7 mouse cellular contexts compared by ENCODE assay signal in the genomic region with DNA sequence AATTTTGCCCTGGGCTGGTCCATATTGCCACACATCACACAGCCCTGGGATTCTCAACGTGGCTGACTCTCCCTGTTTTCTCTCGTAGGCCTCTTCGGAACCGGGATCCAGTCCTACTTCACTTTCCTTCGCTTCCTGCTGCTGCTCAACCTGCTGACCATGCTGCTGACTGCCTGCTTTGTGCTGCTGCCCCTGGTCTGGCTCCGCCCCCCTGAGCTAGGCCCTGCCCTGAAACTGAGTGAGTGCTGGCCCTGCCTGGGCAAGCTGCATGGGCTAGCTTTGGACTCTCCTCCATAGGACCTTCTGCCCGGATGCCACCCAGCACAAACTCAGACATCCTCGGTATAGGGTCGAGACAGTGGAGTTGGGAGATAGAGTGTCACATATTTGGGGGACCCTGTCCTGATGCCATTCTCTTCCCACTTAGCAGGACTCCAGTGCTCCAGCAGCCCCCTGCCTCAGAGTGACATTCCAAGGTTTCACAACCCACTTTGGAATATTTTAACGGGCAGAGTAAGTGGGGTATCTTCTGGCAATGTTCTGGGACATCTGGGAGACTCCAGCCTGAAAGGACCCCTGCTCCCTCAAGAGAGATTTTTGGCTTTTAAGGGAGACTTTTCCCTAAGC. TPM values are rescaled to one million over a fixed set of nuclear protein-coding genes. Genes with fewer than 3 reads are reported as not detected.
DNase-seq lines count a peak whose midpoint lies in the region; ATAC-seq and TF ChIP-seq lines count a peak whose summit lies in the region.

No protein-coding gene starts in this region.

- peaks cover 27% of the 10 kb centered on the region for H3K4me1 ChIP-seq in forebrain, embryonic 13.5 days
- H3K4me1 ChIP-seq in intestine, embryonic 15.5 days (replicated peaks), result peaks cover 44% of the 10 kb centered on the region
- H3K4me1 ChIP-seq in liver, postnatal 0 days (ENCODE audit: insufficient read depth), result peaks cover 11% of the 10 kb centered on the region
- peaks cover 5% of the 10 kb centered on the region; the same call in 1 of the 2 replicates for H3K4me1 ChIP-seq in spleen, adult 2 months (ENCODE audit: control insufficient read depth, insufficient read depth, insufficient read length)
- peaks cover 5% of the 10 kb centered on the region; the same call in 1 of the 2 replicates for H3K4me1 ChIP-seq in cerebellum, adult 2 months (ENCODE audit: control insufficient read depth, insufficient read depth, low read length)

- 37% methylated on average over 10 of the region's 10 CpGs for WGBS in forebrain, embryonic 13.5 days
- WGBS in intestine, embryonic 15.5 days, result 48% methylated on average over 10 of the region's 10 CpGs
- 49% methylated on average over 10 of the region's 10 CpGs for WGBS in liver, postnatal 0 days (ENCODE audit: insufficient replicate concordance)
- WGBS in spleen, adult 2 months, result 71% methylated on average over 10 of the region's 10 CpGs
- WGBS in cerebellum, adult 2 months, result 63% methylated on average over 10 of the region's 10 CpGs

- no peaks in the 10 kb centered on the region for H3K9me3 ChIP-seq in forebrain, embryonic 13.5 days (replicated peaks)
- no peaks in the 10 kb centered on the region for H3K9me3 ChIP-seq in intestine, embryonic 15.5 days
- H3K9me3 ChIP-seq in liver, postnatal 0 days (ENCODE audit: low read length), result no peaks in the 10 kb centered on the region

- DNase-seq in embryo, embryonic 10.5 days (ENCODE audit: low spot score), result peak; percentile 50
- DNase-seq in liver, postnatal 0 days, result peak; percentile 78
- DNase-seq in spleen, adult 2 months (ENCODE audit: low read depth in 1 of 2, low spot score in 2 of 2), result peak in 1 of 2 experiments; percentile 49
- no peak for DNase-seq in cerebellum, adult 2 months
- no peak for DNase-seq in gastrocnemius, postnatal 4 days (ENCODE audit: low spot score in 2 of 2)

- TF ChIP-seq CTCF in liver, postnatal 0 days (IDR thresholded peaks at IDR 0.05; ENCODE audit: low read depth), result no peak
- TF ChIP-seq CTCF in spleen, adult 2 months (IDR thresholded peaks at IDR 0.05; ENCODE audit: extremely low read depth, insufficient read depth, insufficient read length, insufficient replicate concordance), result no peak
- no peak for TF ChIP-seq CTCF in cerebellum, adult 2 months (IDR thresholded peaks at IDR 0.05; ENCODE audit: borderline replicate concordance, insufficient read depth, low read depth, low read length)

- TF ChIP-seq EP300 in liver, postnatal 0 days (IDR thresholded peaks at IDR 0.05; ENCODE audit: low read depth), result no peak

- peak; percentile 13; the same call in 1 of the 2 replicates for ATAC-seq in forebrain, embryonic 13.5 days
- no peak for ATAC-seq in intestine, embryonic 15.5 days
- no peak for ATAC-seq in liver, postnatal 0 days

- no peak for TF ChIP-seq POLR2A in spleen, adult 2 months (IDR thresholded peaks at IDR 0.05; ENCODE audit: low read depth, low read length)
- TF ChIP-seq POLR2A in cerebellum, adult 2 months (IDR thresholded peaks at IDR 0.05; ENCODE audit: borderline replicate concordance, insufficient read depth, low read length), result no peak

- no peak overlapping the region for H3K27ac ChIP-seq in forebrain, embryonic 13.5 days
- no peak overlapping the region for H3K27ac ChIP-seq in intestine, embryonic 15.5 days
- peak overlapping the region; percentile 97 for H3K27ac ChIP-seq in liver, postnatal 0 days (ENCODE audit: low read depth)
- H3K27ac ChIP-seq in spleen, adult 2 months (ENCODE audit: insufficient read depth, low read length), result peak overlapping the region; percentile 99
- no peak overlapping the region for H3K27ac ChIP-seq in cerebellum, adult 2 months (ENCODE audit: insufficient read depth, low read length)

- peak overlapping the region; percentile 30 for H3K4me3 ChIP-seq in forebrain, embryonic 13.5 days
- peak overlapping the region; percentile 30; the same call in 1 of the 2 replicates for H3K4me3 ChIP-seq in intestine, embryonic 15.5 days (replicated peaks)
- peak overlapping the region; percentile 82 for H3K4me3 ChIP-seq in liver, postnatal 0 days (ENCODE audit: low read depth, low read length)
- H3K4me3 ChIP-seq in spleen, adult 2 months (ENCODE audit: extremely low read depth, insufficient read depth, insufficient read length), result no peak overlapping the region; the same call in 1 of the 2 replicates
- H3K4me3 ChIP-seq in cerebellum, adult 2 months (replicated peaks; ENCODE audit: insufficient read depth, low read depth, low read length), result no peak overlapping the region

- peak overlapping the region; percentile 60 for H3K4me2 ChIP-seq in forebrain, embryonic 13.5 days
- H3K4me2 ChIP-seq in intestine, embryonic 15.5 days (replicated peaks), result peak overlapping the region; percentile 89
- H3K4me2 ChIP-seq in liver, postnatal 0 days (ENCODE audit: low read depth, low read length), result peak overlapping the region; percentile 97

- no peaks in the 10 kb centered on the region for H3K36me3 ChIP-seq in forebrain, embryonic 13.5 days (ENCODE audit: poor library complexity, severe bottlenecking)
- H3K36me3 ChIP-seq in intestine, embryonic 15.5 days, result no peaks in the 10 kb centered on the region
- H3K36me3 ChIP-seq in liver, postnatal 0 days (replicated peaks; ENCODE audit: insufficient read depth, low read length), result peaks cover 29% of the 10 kb centered on the region
- peaks cover 6% of the 10 kb centered on the region for H3K36me3 ChIP-seq in spleen, adult 2 months (ENCODE audit: control insufficient read depth, insufficient read depth, low read length)

- H3K27me3 ChIP-seq in forebrain, embryonic 13.5 days, result peaks cover 59% of the 10 kb centered on the region
- H3K27me3 ChIP-seq in intestine, embryonic 15.5 days (replicated peaks), result 0 out of 2 replicates have a peak, but pooled peaks cover 3% of the 10 kb centered on the region
- H3K27me3 ChIP-seq in liver, postnatal 0 days (ENCODE audit: insufficient read depth, low read length), result no peaks in the 10 kb centered on the region
- H3K27me3 ChIP-seq in spleen, adult 2 months (ENCODE audit: control insufficient read depth, insufficient read depth, low read length), result no peaks in the 10 kb centered on the region
- peaks cover 5% of the 10 kb centered on the region; the same call in 1 of the 2 replicates for H3K27me3 ChIP-seq in cerebellum, adult 2 months (ENCODE audit: control insufficient read depth, insufficient read depth, low read length)

- H3K9ac ChIP-seq in forebrain, embryonic 13.5 days, result no peak overlapping the region
- H3K9ac ChIP-seq in intestine, embryonic 15.5 days, result peak overlapping the region; percentile 34
- peak overlapping the region; percentile 89 for H3K9ac ChIP-seq in liver, postnatal 0 days (replicated peaks)

RNA-seq across cellular contexts. Expression of a gene that starts 1.8 kb away (rescaled TPM):
- 1.8 and 2.1 TPM in 2 replicates for polyA plus RNA-seq in forebrain, embryonic 13.5 days (2015; fragmentation: Nextera tagmentation; extraction: Ambion mirVana)
- polyA plus RNA-seq in intestine, embryonic 15.5 days (2015; fragmentation: Nextera tagmentation; extraction: Ambion mirVana), result 28.3 and 34.7 TPM in 2 replicates
- 19.0 and 20.2 TPM in 2 replicates for polyA plus RNA-seq in liver, postnatal 0 days (2015; fragmentation: Nextera tagmentation; extraction: Ambion mirVana)
- 119 and 136 TPM in 2 replicates for polyA plus RNA-seq in spleen, adult 2 months (2012; rRNA removed)
- 10.9 and 13.7 TPM in 2 replicates for polyA plus RNA-seq in cerebellum, adult 2 months (2012; rRNA removed)
- total RNA-seq in gastrocnemius, postnatal 4 days (2021), result 10 to 100 TPM; 17.9 to 25.2 TPM

RNA-seq across cellular contexts. Expression of a gene that starts 1.9 kb away (rescaled TPM):
- 0.45 and 0.52 TPM in 2 replicates for polyA plus RNA-seq in forebrain, embryonic 13.5 days (2015; fragmentation: Nextera tagmentation; extraction: Ambion mirVana)
- polyA plus RNA-seq in intestine, embryonic 15.5 days (2015; fragmentation: Nextera tagmentation; extraction: Ambion mirVana), result 6.6 and 7.7 TPM in 2 replicates
- 6.3 and 6.8 TPM in 2 replicates for polyA plus RNA-seq in liver, postnatal 0 days (2015; fragmentation: Nextera tagmentation; extraction: Ambion mirVana)
- 90.1 and 127 TPM in 2 replicates for polyA plus RNA-seq in spleen, adult 2 months (2012; rRNA removed)
- 0.17 and 0.29 TPM in 2 replicates for polyA plus RNA-seq in cerebellum, adult 2 months (2012; rRNA removed)
- total RNA-seq in gastrocnemius, postnatal 4 days (2021), result 1 to 10 TPM; 1.8 to 2.0 TPM

RNA-seq across cellular contexts. Expression of a gene that starts 13.7 kb away (rescaled TPM):
- polyA plus RNA-seq in forebrain, embryonic 13.5 days (2015; fragmentation: Nextera tagmentation; extraction: Ambion mirVana), result not detected in 2 replicates
- polyA plus RNA-seq in intestine, embryonic 15.5 days (2015; fragmentation: Nextera tagmentation; extraction: Ambion mirVana), result 1.1 and 1.2 TPM in 2 replicates
- polyA plus RNA-seq in liver, postnatal 0 days (2015; fragmentation: Nextera tagmentation; extraction: Ambion mirVana), result 32.7 and 33.8 TPM in 2 replicates
- polyA plus RNA-seq in spleen, adult 2 months (2012; rRNA removed), result 7.6 and 7.9 TPM in 2 replicates
- 0.16 TPM in 1 of 2 replicates, not detected in the other for polyA plus RNA-seq in cerebellum, adult 2 months (2012; rRNA removed)
- not detected for total RNA-seq in gastrocnemius, postnatal 4 days (2021)

RNA-seq across cellular contexts. Expression of a gene that starts 25.7 kb away (rescaled TPM):
- polyA plus RNA-seq in forebrain, embryonic 13.5 days (2015; fragmentation: Nextera tagmentation; extraction: Ambion mirVana), result 0.36 and 0.49 TPM in 2 replicates
- 0.26 and 0.38 TPM in 2 replicates for polyA plus RNA-seq in intestine, embryonic 15.5 days (2015; fragmentation: Nextera tagmentation; extraction: Ambion mirVana)
- 0.33 and 0.48 TPM in 2 replicates for polyA plus RNA-seq in liver, postnatal 0 days (2015; fragmentation: Nextera tagmentation; extraction: Ambion mirVana)
- 0.25 TPM in 1 of 2 replicates, not detected in the other for polyA plus RNA-seq in spleen, adult 2 months (2012; rRNA removed)
- polyA plus RNA-seq in cerebellum, adult 2 months (2012; rRNA removed), result 0.78 and 0.93 TPM in 2 replicates
- total RNA-seq in gastrocnemius, postnatal 4 days (2021), result 1 to 10 TPM; 3.3 to 3.6 TPM

RNA-seq across cellular contexts. Expression of a gene that starts 25.7 kb away (rescaled TPM):
- polyA plus RNA-seq in forebrain, embryonic 13.5 days (2015; fragmentation: Nextera tagmentation; extraction: Ambion mirVana), result 15.9 and 17.4 TPM in 2 replicates
- polyA plus RNA-seq in intestine, embryonic 15.5 days (2015; fragmentation: Nextera tagmentation; extraction: Ambion mirVana), result 135 and 151 TPM in 2 replicates
- polyA plus RNA-seq in liver, postnatal 0 days (2015; fragmentation: Nextera tagmentation; extraction: Ambion mirVana), result 60.6 and 62.2 TPM in 2 replicates
- polyA plus RNA-seq in spleen, adult 2 months (2012; rRNA removed), result 188 and 245 TPM in 2 replicates
- 14.0 and 14.7 TPM in 2 replicates for polyA plus RNA-seq in cerebellum, adult 2 months (2012; rRNA removed)
- total RNA-seq in gastrocnemius, postnatal 4 days (2021), result 10 to 100 TPM; 87.9 to 88.6 TPM

Comparison
In these comparisons a context has a peak if more than half of its experiments do, and no peak if none do; other contexts are left out.
1. DNase-seq: peak in embryo, embryonic 10.5 days (single experiment) and liver, postnatal 0 days (single experiment); none in cerebellum, adult 2 months (0 of 2) and gastrocnemius, postnatal 4 days (0 of 2).
2. H3K27ac ChIP-seq: peak in liver, postnatal 0 days (single experiment) and spleen, adult 2 months (single experiment); none in forebrain, embryonic 13.5 days (single experiment), intestine, embryonic 15.5 days (single experiment) and cerebellum, adult 2 months (single experiment).
3. H3K4me3 ChIP-seq: peak in forebrain, embryonic 13.5 days (single experiment), intestine, embryonic 15.5 days (single experiment) and liver, postnatal 0 days (single experiment); none in spleen, adult 2 months (single experiment) and cerebellum, adult 2 months (single experiment).
4. RNA of a gene that starts 1.9 kb away (polyA plus RNA-seq): 90.1 to 127 TPM in spleen, adult 2 months; 6.3 to 6.8 TPM in liver, postnatal 0 days, 6.6 to 7.7 TPM in intestine, embryonic 15.5 days, 0.45 to 0.52 TPM in forebrain, embryonic 13.5 days and 0.17 to 0.29 TPM in cerebellum, adult 2 months; every median in the first group is over 10 times any median in the second.
5. Peak in every context shown above with its lines, with median percentiles within 50 percentile points of each other: H3K4me2 ChIP-seq.